Mouse (Mus musculus): ENCODE results near the gene Phb. TPM values are rescaled to one million over a fixed set of nuclear protein-coding genes. Genes with fewer than 3 reads are reported as not detected.
A peak's percentile ranks its signal among the peaks of the same experiment; 100 is the strongest.

The Phb gene
- total and polyA plus RNA-seq, 2 experiments from 2014 or later: 132 to 207 TPM

- Histone ChIP-seq H3K9me3 (ENCODE audit: low read length) (no peaks in the 10 kb centered on the region), H3K4me3 (ENCODE audit: low read depth, low read length) (no peak overlapping the region), H3K9ac (replicated peaks; ENCODE audit: low read length, poor library complexity, severe bottlenecking) (no peak overlapping the region), H3K27me3 (ENCODE audit: insufficient read depth, low read length) (no peaks in the 10 kb centered on the region), H3K36me3 (ENCODE audit: insufficient read depth, low read length) (peaks cover 38% of the 10 kb centered on the region), H3K27ac (ENCODE audit: low read depth, low read length) (no peak overlapping the region; the same call in 1 of the 2 replicates), H3K4me1 (ENCODE audit: insufficient read depth, low read length) (no peaks in the 10 kb centered on the region), H3K4me2 (ENCODE audit: low read depth, low read length, poor library complexity, severe bottlenecking) (no peak overlapping the region)
- ATAC-seq (ENCODE audit: low FRiP score) (no peak), DNase-seq (ENCODE audit: low spot score) (no peak)
- WGBS: 75% methylated on average over 9 of the region's 9 CpGs
- TF ChIP-seq CTCF (IDR thresholded peaks at IDR 0.05): no peak
Measured at GRCm38 (mm10) chr11:95681995-95682601, 15.3 kb downstream of the Phb start.

GRCm38 (mm10) chr11:95682946-95683345 lies 16.2 kb downstream of the Phb start:
- ATAC-seq (ENCODE audit: low FRiP score): no peak
- WGBS: 90% methylated on average over 3 of the region's 3 CpGs
- DNase-seq (ENCODE audit: low spot score): no peak
- no peak overlapping the region for H3K4me3 ChIP-seq (ENCODE audit: low read depth, low read length)
- no peak for TF ChIP-seq CTCF (IDR thresholded peaks at IDR 0.05)
- H3K4me1 ChIP-seq (ENCODE audit: insufficient read depth, low read length): no peaks in the 10 kb centered on the region
- H3K9me3 ChIP-seq (ENCODE audit: low read length): no peaks in the 10 kb centered on the region
- no peak overlapping the region for H3K9ac ChIP-seq (replicated peaks; ENCODE audit: low read length, poor library complexity, severe bottlenecking)
- H3K36me3 ChIP-seq (ENCODE audit: insufficient read depth, low read length): peaks cover 29% of the 10 kb centered on the region
- H3K27me3 ChIP-seq (ENCODE audit: insufficient read depth, low read length): no peaks in the 10 kb centered on the region
- H3K27ac ChIP-seq (ENCODE audit: low read depth, low read length): no peak overlapping the region
- no peak overlapping the region for H3K4me2 ChIP-seq (ENCODE audit: low read depth, low read length, poor library complexity, severe bottlenecking)

- 5% methylated on average over 4 of the region's 4 CpGs for WGBS
- DNase-seq (ENCODE audit: low spot score) (peak; percentile 81), ATAC-seq (ENCODE audit: low FRiP score) (no peak)
- Histone ChIP-seq H3K4me2 (ENCODE audit: low read depth, low read length, poor library complexity, severe bottlenecking) (no peak overlapping the region), H3K9ac (replicated peaks; ENCODE audit: low read length, poor library complexity, severe bottlenecking) (no peak overlapping the region), H3K4me1 (ENCODE audit: insufficient read depth, low read length) (no peaks in the 10 kb centered on the region), H3K27me3 (ENCODE audit: insufficient read depth, low read length) (no peaks in the 10 kb centered on the region), H3K36me3 (ENCODE audit: insufficient read depth, low read length) (peaks cover 10% of the 10 kb centered on the region), H3K9me3 (ENCODE audit: low read length) (no peaks in the 10 kb centered on the region), H3K27ac (ENCODE audit: low read depth, low read length) (no peak overlapping the region), H3K4me3 (ENCODE audit: low read depth, low read length) (no peak overlapping the region)
- TF ChIP-seq CTCF (IDR thresholded peaks at IDR 0.05): peak; percentile 96
Measured at GRCm38 (mm10) chr11:95686031-95686430, 19.3 kb downstream of the Phb start.

- no peak overlapping the region for H3K4me2 ChIP-seq (ENCODE audit: low read depth, low read length, poor library complexity, severe bottlenecking)
- ATAC-seq (ENCODE audit: low FRiP score) (no peak), DNase-seq (ENCODE audit: low spot score) (no peak)
- peaks cover 2% of the 10 kb centered on the region; the same call in 1 of the 2 replicates for H3K36me3 ChIP-seq (ENCODE audit: insufficient read depth, low read length)
- no peaks in the 10 kb centered on the region for H3K9me3 ChIP-seq (ENCODE audit: low read length)
- no peak overlapping the region for H3K9ac ChIP-seq (replicated peaks; ENCODE audit: low read length, poor library complexity, severe bottlenecking)
- H3K4me1 ChIP-seq (ENCODE audit: insufficient read depth, low read length): no peaks in the 10 kb centered on the region
- peak; percentile 48 for TF ChIP-seq CTCF (IDR thresholded peaks at IDR 0.05)
- no peak overlapping the region for H3K27ac ChIP-seq (ENCODE audit: low read depth, low read length)
- H3K4me3 ChIP-seq (ENCODE audit: low read depth, low read length): no peak overlapping the region
- WGBS: 42% methylated on average over 11 of the region's 11 CpGs
- no peaks in the 10 kb centered on the region for H3K27me3 ChIP-seq (ENCODE audit: insufficient read depth, low read length)
Measured at GRCm38 (mm10) chr11:95687084-95687656, 20.4 kb downstream of the Phb start.

GRCm38 (mm10) chr11:95688515-95688914 lies 21.8 kb downstream of the Phb start:
- no peak for TF ChIP-seq CTCF (IDR thresholded peaks at IDR 0.05)
- Histone ChIP-seq H3K9me3 (ENCODE audit: low read length) (no peaks in the 10 kb centered on the region), H3K36me3 (ENCODE audit: insufficient read depth, low read length) (no peaks in the 10 kb centered on the region), H3K4me3 (ENCODE audit: low read depth, low read length) (no peak overlapping the region), H3K4me1 (ENCODE audit: insufficient read depth, low read length) (no peaks in the 10 kb centered on the region), H3K27me3 (ENCODE audit: insufficient read depth, low read length) (no peaks in the 10 kb centered on the region), H3K27ac (ENCODE audit: low read depth, low read length) (no peak overlapping the region), H3K9ac (replicated peaks; ENCODE audit: low read length, poor library complexity, severe bottlenecking) (no peak overlapping the region), H3K4me2 (ENCODE audit: low read depth, low read length, poor library complexity, severe bottlenecking) (no peak overlapping the region)
- no peak for ATAC-seq (ENCODE audit: low FRiP score)
- DNase-seq (ENCODE audit: low spot score): no peak
- WGBS: 86% methylated on average over 6 of the region's 6 CpGs

GRCm38 (mm10) chr11:95688981-95689380 lies 22.2 kb downstream of the Phb start:
- no peak for TF ChIP-seq CTCF (IDR thresholded peaks at IDR 0.05)
- ATAC-seq (ENCODE audit: low FRiP score) (no peak), DNase-seq (ENCODE audit: low spot score) (no peak)
- H3K4me2 ChIP-seq (ENCODE audit: low read depth, low read length, poor library complexity, severe bottlenecking): no peak overlapping the region
- H3K27ac ChIP-seq (ENCODE audit: low read depth, low read length): no peak overlapping the region
- no peak overlapping the region for H3K9ac ChIP-seq (replicated peaks; ENCODE audit: low read length, poor library complexity, severe bottlenecking)
- H3K9me3 ChIP-seq (ENCODE audit: low read length): no peaks in the 10 kb centered on the region
- WGBS: 80% methylated on average over 7 of the region's 7 CpGs
- no peaks in the 10 kb centered on the region for H3K36me3 ChIP-seq (ENCODE audit: insufficient read depth, low read length)
- H3K4me1 ChIP-seq (ENCODE audit: insufficient read depth, low read length): no peaks in the 10 kb centered on the region
- H3K27me3 ChIP-seq (ENCODE audit: insufficient read depth, low read length): no peaks in the 10 kb centered on the region
- no peak overlapping the region for H3K4me3 ChIP-seq (ENCODE audit: low read depth, low read length)

Measured in midbrain, postnatal 0 days (tissue).